Mouse (Mus musculus): ENCODE results near the gene Mrps12.

DNA sequence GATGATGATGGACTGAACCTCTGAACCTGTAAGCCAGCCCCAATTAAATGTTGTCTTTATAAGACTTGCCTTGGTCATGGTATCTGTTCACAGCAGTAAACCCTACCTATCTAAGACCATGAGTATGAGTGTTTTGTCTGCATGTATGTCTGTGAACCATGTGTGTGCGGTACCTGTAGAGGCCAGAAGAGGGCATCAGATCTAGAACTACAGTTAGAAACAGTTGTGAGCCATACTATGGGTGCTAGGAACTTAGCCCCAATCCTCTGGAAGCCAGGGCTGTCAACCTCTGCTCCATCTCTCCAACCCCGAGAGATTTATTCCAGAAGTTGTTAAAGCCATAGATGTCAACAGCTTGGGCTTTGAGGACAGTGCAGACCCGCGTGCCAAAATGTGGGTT, 41.4 kb downstream of the Mrps12 start:
- TF ChIP-seq EP300 (optimal IDR thresholded peaks at IDR 0.05): no peak
- TF ChIP-seq CTCF (IDR thresholded peaks at IDR 0.05; ENCODE audit: low read depth): no peak

Measured in stomach, postnatal 0 days (tissue).